Mouse (Mus musculus) bone marrow, adult 2 months (tissue): ENCODE measurements around the gene Rpl38. TPM values are rescaled to one million over a fixed set of nuclear protein-coding genes. Genes with fewer than 3 reads are reported as not detected.

ENCODE experiments used
- H3K27ac ChIP-seq: fragments of 200-500 bp; 2 replicates; pipeline ENCODE4 v1.5.1; 2012; ENCODE audit warnings: low read depth, mild to moderate bottlenecking, control low read depth, inconsistent platforms, low read length; ENCODE audit not compliant: control insufficient read depth, poor library complexity, insufficient read depth
- H3K4me1 ChIP-seq: fragments of 200-500 bp; 2 replicates; pipeline ENCODE4 v1.6.1; 2011; ENCODE audit warnings: low read length; ENCODE audit not compliant: control insufficient read depth, insufficient read depth
- H3K4me3 ChIP-seq: fragments of 200-500 bp; replicated peaks from 2 replicates; pipeline ENCODE3; 2011; ENCODE audit warnings: mild to moderate bottlenecking, low read depth, low read length, control low read depth; ENCODE audit not compliant: control insufficient read depth
- CTCF ChIP-seq: fragments of 200-500 bp; IDR thresholded peaks from 2 replicates; pipeline ENCODE4 v1.5.1; 2011; ENCODE audit warnings: low read length, control low read depth; ENCODE audit not compliant: control insufficient read depth, insufficient read depth
- POLR2A ChIP-seq: fragments of 200-500 bp; IDR thresholded peaks from 2 replicates; pipeline ENCODE4 v1.6.1; 2011; ENCODE audit warnings: low read depth, mild to moderate bottlenecking, control low read depth, low read length, borderline replicate concordance; ENCODE audit not compliant: control insufficient read depth
- WGBS: fragments of 180-500 bp; shearing (Covaris S2); methylation state at CpG from one replicate; pipeline ENCODE4 v1.1.7; 2018; 5-methylcytosine and 5-hydroxymethylcytosine counted together
- polyA plus RNA-seq: library from polyadenylated mRNA; stranded (reverse); fragments of >200 nt; gene quantifications from 2 replicates; pipeline ENCODE4 v1.2.4, GENCODE M21; 2011; ENCODE audit warnings: low replicate concordance; ENCODE audit not compliant: missing spikeins, insufficient read depth, insufficient read length

Rpl38 gene
- polyA plus RNA-seq, 1 experiment: 3,301 TPM

DNA sequence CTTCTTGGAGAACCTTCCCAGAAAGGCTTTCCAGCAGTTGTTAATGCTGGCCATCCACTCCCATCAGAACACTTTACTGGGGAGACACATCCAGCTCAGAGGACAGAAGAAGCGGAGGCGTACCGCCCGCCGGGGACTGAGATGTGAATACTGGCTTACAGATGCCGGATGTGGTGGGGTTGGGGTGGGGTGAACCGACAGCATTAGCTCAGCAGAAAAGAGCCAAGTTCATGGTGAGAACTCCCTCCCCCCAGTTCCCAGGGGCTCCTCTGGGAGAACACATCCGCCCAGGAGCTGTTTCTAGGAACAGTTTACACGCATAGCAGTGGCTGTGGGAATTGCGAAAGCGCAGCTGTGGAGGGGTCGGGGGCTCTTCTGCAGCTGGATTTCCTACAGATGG lies 31.2 kb downstream of the Rpl38 start:
- H3K4me3 ChIP-seq: no peak overlapping the region
- no peak overlapping the region for H3K27ac ChIP-seq
- 51% methylated on average over 12 of the region's 12 CpGs for WGBS
- no peak for TF ChIP-seq POLR2A
- no peak for TF ChIP-seq CTCF
- peaks cover 1% of the 10 kb centered on the region; the same call in 1 of the 2 replicates for H3K4me1 ChIP-seq

DNA sequence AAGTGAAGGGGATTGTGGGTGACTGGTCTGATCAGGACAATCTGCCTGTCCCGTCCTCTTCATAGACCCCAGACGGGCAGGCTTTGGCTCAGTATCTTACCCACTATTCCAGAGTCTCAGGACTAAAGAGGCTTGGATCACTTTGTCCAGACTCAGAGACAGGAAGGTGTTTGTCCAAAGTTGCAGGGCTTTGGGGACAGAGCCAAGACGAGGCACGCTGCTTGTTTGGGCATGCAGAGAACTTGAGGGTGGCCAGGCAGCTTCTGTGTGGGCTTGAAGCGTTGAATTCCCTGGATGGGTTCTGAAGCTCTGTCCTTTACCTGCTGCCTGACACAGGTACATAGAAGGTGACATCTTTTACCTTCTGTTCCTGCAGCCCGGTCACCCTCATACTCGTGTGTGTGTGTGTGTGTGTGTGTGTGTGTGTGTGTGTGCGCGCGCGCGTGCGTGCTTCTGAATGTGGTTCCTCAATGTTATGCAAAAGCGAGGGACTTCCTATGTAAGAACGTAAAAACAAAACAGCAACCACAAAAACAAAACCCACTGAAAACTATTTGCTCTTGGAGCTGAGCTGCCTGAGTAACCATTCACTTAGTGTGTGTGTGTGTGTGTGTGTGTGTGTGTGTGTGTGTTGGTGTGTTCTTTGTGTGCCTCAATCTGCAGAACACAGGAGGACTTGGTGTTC lies 34.1 kb downstream of the Rpl38 start:
- Histone ChIP-seq H3K4me1 (peaks cover 1% of the 10 kb centered on the region; the same call in 1 of the 2 replicates), H3K27ac (no peak overlapping the region), H3K4me3 (no peak overlapping the region)
- WGBS: 25% methylated on average over 15 of the region's 15 CpGs
- TF ChIP-seq CTCF (no peak), POLR2A (no peak)

DNA sequence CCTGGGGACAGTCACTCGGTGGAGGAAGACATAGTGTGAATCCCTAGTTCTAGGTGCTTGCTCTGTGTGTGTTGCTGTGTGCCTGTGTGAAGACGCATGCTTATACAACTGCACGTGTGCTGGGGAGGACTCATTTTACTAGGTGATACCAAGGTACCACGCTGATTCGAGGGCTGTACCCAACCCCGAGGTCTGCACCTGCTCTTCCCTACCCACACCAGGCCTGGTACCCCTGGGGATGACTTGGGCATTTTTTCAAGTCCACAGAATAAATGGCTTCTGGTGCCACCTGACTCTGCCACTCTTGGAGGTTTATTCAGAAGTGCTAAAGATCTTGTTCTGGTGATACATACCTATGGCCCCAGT lies 34.7 kb downstream of the Rpl38 start:
- peaks cover 1% of the 10 kb centered on the region; the same call in 1 of the 2 replicates for H3K4me1 ChIP-seq
- TF ChIP-seq POLR2A (no peak), CTCF (no peak)
- H3K27ac ChIP-seq: no peak overlapping the region
- WGBS: 45% methylated on average over 6 of the region's 6 CpGs
- H3K4me3 ChIP-seq: no peak overlapping the region

DNA sequence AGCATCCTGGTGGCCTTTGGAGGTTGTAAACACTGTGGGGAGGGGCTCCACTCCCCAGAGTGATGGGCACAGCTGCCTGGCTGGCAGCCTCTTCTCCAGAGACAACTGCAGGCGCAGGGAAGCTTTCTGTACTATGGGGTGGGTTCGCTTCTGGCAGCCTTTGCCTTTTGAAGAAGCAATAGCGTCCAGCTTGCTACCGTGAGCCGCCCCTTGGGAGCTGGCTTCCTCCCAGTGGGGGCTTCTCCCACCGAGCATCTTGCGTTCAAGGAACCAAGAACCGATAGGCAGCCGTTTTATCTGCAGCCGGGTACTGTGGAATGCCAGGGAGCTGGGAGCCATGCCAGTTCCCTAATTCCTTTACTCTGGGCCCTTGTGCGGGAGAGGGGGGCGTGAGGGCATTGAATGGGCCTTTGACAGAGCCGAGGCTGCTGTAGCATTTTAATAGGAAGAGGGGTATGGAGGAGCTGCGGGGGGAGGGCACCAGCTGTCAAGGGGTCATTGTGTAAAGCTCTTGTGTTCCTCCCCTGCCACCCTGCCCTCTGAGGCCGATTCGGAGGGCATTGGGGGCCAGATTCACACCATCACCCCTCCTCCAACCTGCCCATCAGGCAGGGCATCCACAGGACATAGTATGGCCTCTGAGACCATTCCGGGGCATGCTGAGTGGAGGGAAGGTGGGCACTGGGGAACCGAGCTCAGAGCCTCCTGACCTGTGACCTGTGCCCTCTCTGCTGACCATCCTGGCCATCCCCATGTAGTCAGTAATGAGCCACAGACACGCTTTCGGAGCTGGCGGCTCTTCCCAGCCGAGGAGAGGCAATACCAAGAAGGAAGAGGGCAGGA lies 36.0 kb downstream of the Rpl38 start:
- Histone ChIP-seq H3K4me3 (no peak overlapping the region), H3K27ac (no peak overlapping the region), H3K4me1 (peaks cover 1% of the 10 kb centered on the region; the same call in 1 of the 2 replicates)
- WGBS: 83% methylated on average over 22 of the region's 22 CpGs
- TF ChIP-seq CTCF: no peak
- TF ChIP-seq POLR2A: no peak

DNA sequence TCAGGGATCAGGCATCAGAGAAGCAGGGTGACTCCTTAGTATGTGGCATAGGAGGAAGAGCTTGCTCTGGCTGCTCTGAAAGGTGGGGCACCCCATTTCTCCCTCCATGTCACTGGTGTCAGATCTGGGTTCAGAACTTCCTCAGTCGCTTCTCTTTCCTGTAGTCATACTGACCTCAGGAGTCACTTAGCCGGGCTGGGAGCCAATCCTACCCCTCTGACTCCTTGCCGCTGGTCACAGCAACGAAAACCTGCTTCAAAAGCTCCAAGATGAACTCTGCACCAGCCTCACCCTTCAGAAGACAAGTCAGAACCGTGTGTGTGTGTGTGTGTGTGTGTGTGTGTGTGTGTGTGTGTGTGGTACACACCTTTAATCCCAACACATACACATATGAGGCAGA lies 38.0 kb downstream of the Rpl38 start:
- peaks cover 1% of the 10 kb centered on the region; the same call in 1 of the 2 replicates for H3K4me1 ChIP-seq
- no peak overlapping the region for H3K4me3 ChIP-seq
- TF ChIP-seq POLR2A (no peak), CTCF (no peak)
- WGBS: 23% methylated on average over 5 of the region's 5 CpGs
- H3K27ac ChIP-seq: no peak overlapping the region

DNA sequence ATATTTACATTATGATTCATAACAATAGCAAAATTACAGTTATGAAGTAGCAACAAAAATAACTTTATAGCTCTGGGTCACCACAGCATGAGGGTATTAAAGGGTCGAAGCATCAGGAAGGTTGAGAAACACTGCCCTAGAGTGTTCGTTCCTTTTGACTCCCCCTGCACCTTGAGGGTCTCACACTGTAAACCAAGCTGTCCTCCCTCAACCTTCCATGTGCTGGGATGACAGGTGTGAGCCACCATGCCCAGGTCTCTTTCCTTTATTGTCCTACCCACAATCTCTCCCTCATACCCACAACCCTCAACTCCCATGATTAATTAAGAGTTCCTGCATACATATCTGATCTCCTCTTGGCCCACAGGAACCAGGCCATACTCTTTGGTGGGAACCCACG lies 43.1 kb downstream of the Rpl38 start:
- H3K27ac ChIP-seq: no peak overlapping the region
- TF ChIP-seq CTCF: no peak
- no peak for TF ChIP-seq POLR2A
- H3K4me3 ChIP-seq: no peak overlapping the region
- 81% methylated on average over 3 of the region's 3 CpGs for WGBS
- H3K4me1 ChIP-seq: no peaks in the 10 kb centered on the region

DNA sequence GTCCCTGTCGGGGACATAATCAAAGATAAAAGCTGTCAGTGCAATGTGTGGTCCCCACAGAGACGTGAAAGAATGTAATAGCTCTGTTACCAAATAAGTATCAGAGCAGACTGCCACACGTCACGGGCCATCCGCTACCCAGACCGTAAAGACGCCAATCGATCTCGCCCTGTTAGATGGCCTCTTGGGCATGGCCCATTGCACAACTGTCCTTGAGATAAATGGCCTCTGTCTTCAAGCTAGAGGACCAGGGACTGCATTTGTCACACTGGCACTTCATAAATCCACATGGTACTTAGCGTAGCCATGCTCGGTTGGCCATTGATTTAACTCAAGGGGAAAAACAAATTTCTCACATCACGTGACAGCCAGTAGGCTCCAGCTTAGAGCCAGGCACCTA lies 43.5 kb downstream of the Rpl38 start:
- H3K27ac ChIP-seq: no peak overlapping the region
- no peaks in the 10 kb centered on the region for H3K4me1 ChIP-seq
- no peak overlapping the region for H3K4me3 ChIP-seq
- 77% methylated on average over 12 of the region's 12 CpGs for WGBS
- TF ChIP-seq POLR2A: no peak
- no peak for TF ChIP-seq CTCF

DNA sequence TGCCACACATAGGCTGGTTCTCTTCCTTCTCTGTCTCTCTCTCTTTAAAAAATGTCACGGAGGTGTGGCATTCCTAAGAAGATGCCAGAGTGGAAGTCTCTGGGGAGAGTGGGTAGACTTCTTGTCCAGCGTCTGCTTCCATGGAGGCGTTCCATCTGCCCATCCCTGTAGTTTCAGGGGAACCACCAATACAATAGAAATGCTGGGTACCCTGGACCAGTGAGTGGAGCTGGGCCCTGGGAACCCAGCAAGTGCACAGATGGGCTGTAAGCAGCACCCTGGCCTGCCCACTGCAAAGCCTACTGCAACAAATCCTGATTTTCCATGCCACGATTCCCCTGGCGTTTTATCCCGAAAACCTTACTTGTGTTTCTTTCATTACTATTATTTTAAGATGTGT lies 46.2 kb downstream of the Rpl38 start:
- no peaks in the 10 kb centered on the region for H3K4me1 ChIP-seq
- H3K4me3 ChIP-seq: no peak overlapping the region
- no peak overlapping the region for H3K27ac ChIP-seq
- 88% methylated on average over 6 of the region's 6 CpGs for WGBS
- TF ChIP-seq POLR2A (no peak), CTCF (no peak)
